Mouse (Mus musculus): ENCODE results near the gene Tor1b. TPM values are rescaled to one million over a fixed set of nuclear protein-coding genes. Genes with fewer than 3 reads are reported as not detected.
"Not testable (repeated sequence)": the region's sequence is repeated elsewhere in the genome, so short reads cannot be mapped to it uniquely, and the experiment has no call there.

The Tor1b gene
- polyA plus RNA-seq, 1 experiment from 2014 or later, result 20.1 TPM

DNA sequence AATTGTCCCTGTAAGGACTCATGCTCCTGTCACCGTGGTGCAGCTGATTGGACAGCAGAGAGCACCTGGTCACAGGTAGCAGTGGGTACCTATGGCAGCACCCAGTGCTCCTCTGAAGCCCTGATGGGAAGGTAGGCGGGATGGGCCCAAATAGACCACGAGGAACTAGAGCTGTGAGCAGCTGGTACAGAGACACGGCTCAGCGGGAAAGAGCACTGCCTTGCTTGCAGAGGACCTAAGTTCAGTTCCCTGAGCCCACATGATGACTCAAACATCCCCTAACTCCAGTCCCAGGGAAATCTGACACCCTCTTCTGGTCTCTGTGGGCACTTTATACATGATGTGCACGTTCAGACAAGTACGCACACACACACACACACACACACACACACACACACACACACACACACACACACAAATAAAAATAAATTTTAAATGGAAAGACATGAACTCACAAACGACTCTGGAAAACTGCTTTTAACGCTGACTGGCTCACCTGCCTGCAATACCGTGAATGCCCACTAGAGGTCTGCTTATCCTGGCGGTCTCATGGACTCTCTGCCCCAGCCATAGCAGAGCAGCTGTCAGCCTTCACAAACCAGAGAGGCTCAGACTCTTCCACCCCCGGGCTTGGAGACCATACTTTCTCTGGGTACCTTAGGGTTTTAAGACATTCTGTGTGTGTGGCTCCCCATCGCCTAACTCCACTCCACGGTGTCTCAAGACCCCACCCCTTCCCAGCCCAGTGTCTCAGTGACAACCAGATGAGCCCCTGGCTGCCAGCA is 24.7 kb upstream of the Tor1b start:
- H3K27ac ChIP-seq (replicated peaks), result peak overlapping the region; percentile 81
- 0 out of 2 replicates have a peak overlapping the region, but pooled peaks have one; percentile 4 for H3K9ac ChIP-seq (ENCODE audit: low read length)
- H3K36me3 ChIP-seq (ENCODE audit: control insufficient read depth, insufficient read depth, low read length), result no peaks in the 10 kb centered on the region
- no peak overlapping the region for H3K4me3 ChIP-seq (ENCODE audit: low read depth, low read length)
- TF ChIP-seq CTCF (IDR thresholded peaks at IDR 0.05; ENCODE audit: low read depth) (peak; percentile 92), EP300 (optimal IDR thresholded peaks at IDR 0.05) (no peak)
- 0 out of 2 replicates have a peak, but pooled peaks cover 2% of the 10 kb centered on the region for H3K4me1 ChIP-seq (replicated peaks; ENCODE audit: control insufficient read depth, insufficient read depth)
- no peak overlapping the region for H3K4me2 ChIP-seq (replicated peaks; ENCODE audit: low read depth)
- DNase-seq (ENCODE audit: low spot score) (peak; percentile 85), ATAC-seq (ENCODE audit: low FRiP score, low TSS enrichment) (peak; percentile 60)
- no peaks in the 10 kb centered on the region for H3K27me3 ChIP-seq (ENCODE audit: control insufficient read depth, insufficient read depth, low read length)
- 25% methylated on average over 14 of the region's 14 CpGs for WGBS
- no peaks in the 10 kb centered on the region for H3K9me3 ChIP-seq (ENCODE audit: control insufficient read depth, low read length)

DNA sequence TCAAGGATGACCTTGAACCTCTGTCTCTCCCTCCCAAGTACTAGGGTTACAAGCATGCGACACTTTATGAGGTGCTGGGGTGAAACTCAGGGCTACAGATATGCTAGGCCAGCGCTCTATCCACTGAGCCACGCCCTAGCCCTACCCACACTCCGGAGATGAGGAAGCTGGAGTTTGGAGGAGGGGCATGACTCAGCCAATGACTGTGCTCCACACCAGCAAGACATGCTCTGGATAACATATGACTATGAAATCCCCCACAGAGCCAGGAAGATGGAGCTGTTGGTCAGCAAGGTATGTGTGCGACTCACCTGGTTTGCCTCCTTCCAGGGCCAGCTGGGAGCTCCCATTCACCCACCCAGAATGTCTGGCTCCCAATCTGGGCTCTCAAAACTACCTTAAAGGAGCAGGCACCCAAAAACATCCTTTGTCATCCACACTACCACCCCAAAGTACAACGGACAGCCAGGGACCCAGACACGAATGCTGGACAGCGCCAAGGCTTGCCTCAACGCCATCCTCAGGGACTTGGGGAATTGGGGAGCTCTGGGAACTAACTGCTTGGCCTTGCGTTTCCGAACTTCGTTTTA is 23.8 kb upstream of the Tor1b start:
- Histone ChIP-seq H3K27ac (replicated peaks) (peak overlapping the region; percentile 81), H3K4me2 (replicated peaks; ENCODE audit: low read depth) (peak overlapping the region; percentile 59), H3K27me3 (ENCODE audit: control insufficient read depth, insufficient read depth, low read length) (no peaks in the 10 kb centered on the region), H3K9ac (ENCODE audit: low read length) (peak overlapping the region; percentile 39), H3K9me3 (ENCODE audit: control insufficient read depth, low read length) (no peaks in the 10 kb centered on the region), H3K4me3 (ENCODE audit: low read depth, low read length) (peak overlapping the region; percentile 32; the same call in 1 of the 2 replicates), H3K4me1 (replicated peaks; ENCODE audit: control insufficient read depth, insufficient read depth) (0 out of 2 replicates have a peak, but pooled peaks cover 2% of the 10 kb centered on the region), H3K36me3 (ENCODE audit: control insufficient read depth, insufficient read depth, low read length) (no peaks in the 10 kb centered on the region)
- ATAC-seq (ENCODE audit: low FRiP score, low TSS enrichment), result peak; percentile 87
- 18% methylated on average over 12 of the region's 12 CpGs for WGBS
- DNase-seq (ENCODE audit: low spot score), result peak; percentile 77
- no peak for TF ChIP-seq CTCF (IDR thresholded peaks at IDR 0.05; ENCODE audit: low read depth)
- TF ChIP-seq EP300 (optimal IDR thresholded peaks at IDR 0.05), result no peak

DNA sequence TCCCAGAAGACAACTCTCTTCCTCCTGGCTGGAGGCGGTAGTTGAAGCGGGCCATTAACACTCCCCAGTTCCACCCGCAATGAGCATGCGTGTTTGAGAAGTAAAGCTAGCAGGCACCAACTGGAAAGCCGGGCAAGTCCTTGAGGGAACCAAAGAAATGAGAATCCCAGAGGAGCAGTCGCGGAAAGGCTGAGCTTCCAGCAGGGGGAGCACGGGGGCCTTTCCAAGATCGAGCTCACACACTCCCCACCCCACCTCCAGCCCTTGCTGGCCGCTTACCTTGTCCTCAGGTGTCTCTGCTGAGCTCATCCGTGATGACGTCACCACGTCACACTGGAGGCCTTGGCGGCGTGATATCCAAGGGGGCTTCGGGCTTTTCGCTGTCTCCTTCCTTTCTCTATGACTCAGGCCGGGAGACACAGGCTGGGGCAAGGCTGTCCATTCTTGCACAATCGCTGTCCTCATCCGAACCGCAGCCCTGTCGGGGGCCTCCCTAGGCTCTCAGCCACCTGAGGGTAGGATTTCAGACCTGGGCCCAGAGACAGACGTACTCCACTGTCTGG is 23.2 kb upstream of the Tor1b start, which contains the start of gene Ptges:
Gene Ptges (minus strand): TSS at position 381 of the 563 bp plus-strand sequence.
- under 1% methylated on average over 23 of the region's 23 CpGs for WGBS
- Histone ChIP-seq H3K4me1 (replicated peaks; ENCODE audit: control insufficient read depth, insufficient read depth) (0 out of 2 replicates have a peak, but pooled peaks cover 2% of the 10 kb centered on the region), H3K4me3 (ENCODE audit: low read depth, low read length) (peak within 1 kb of the TSS; percentile 32), H3K9me3 (ENCODE audit: control insufficient read depth, low read length) (no peaks in the 10 kb centered on the region), H3K9ac (ENCODE audit: low read length) (peak within 1 kb of the TSS; percentile 39), H3K27ac (replicated peaks) (peak within 1 kb of the TSS; percentile 81), H3K4me2 (replicated peaks; ENCODE audit: low read depth) (peak within 1 kb of the TSS; percentile 59), H3K27me3 (ENCODE audit: control insufficient read depth, insufficient read depth, low read length) (no peaks in the 10 kb centered on the region), H3K36me3 (ENCODE audit: control insufficient read depth, insufficient read depth, low read length) (no peaks in the 10 kb centered on the region)
- TF ChIP-seq EP300 (optimal IDR thresholded peaks at IDR 0.05) (no peak), CTCF (IDR thresholded peaks at IDR 0.05; ENCODE audit: low read depth) (peak; percentile 81)
- ATAC-seq (ENCODE audit: low FRiP score, low TSS enrichment) (peak; percentile 69), DNase-seq (ENCODE audit: low spot score) (peak; percentile 88)

DNA sequence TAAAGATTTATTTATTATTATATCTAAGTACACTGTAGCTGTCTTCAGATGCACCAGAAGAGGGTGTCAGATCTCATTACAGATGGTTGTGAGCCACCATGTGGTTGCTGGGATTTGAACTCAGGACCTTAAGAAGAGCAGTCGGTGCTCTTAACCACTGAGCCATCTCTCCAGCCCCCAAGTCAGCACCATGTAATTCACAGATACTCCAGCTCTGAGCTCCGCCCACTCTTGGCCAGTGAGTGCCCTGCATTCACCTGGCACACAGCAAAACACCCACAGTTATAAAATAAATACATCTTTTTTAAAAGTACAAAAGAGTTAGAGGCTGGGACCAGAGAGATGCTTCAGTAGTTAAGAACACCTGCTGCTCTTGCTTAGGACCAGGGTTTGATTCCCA is 21.9 kb upstream of the Tor1b start:
- H3K9me3 ChIP-seq (ENCODE audit: control insufficient read depth, low read length); H3K4me3 ChIP-seq (ENCODE audit: low read depth, low read length); H3K36me3 ChIP-seq (ENCODE audit: control insufficient read depth, insufficient read depth, low read length); ATAC-seq (ENCODE audit: low FRiP score, low TSS enrichment); H3K27me3 ChIP-seq (ENCODE audit: control insufficient read depth, insufficient read depth, low read length); H3K9ac ChIP-seq (ENCODE audit: low read length); H3K4me2 ChIP-seq (replicated peaks; ENCODE audit: low read depth); DNase-seq (ENCODE audit: low spot score); H3K27ac ChIP-seq (replicated peaks); H3K4me1 ChIP-seq (replicated peaks; ENCODE audit: control insufficient read depth, insufficient read depth): not testable (repeated sequence)
- WGBS, result 89% methylated on average over 2 of the region's 2 CpGs

DNA sequence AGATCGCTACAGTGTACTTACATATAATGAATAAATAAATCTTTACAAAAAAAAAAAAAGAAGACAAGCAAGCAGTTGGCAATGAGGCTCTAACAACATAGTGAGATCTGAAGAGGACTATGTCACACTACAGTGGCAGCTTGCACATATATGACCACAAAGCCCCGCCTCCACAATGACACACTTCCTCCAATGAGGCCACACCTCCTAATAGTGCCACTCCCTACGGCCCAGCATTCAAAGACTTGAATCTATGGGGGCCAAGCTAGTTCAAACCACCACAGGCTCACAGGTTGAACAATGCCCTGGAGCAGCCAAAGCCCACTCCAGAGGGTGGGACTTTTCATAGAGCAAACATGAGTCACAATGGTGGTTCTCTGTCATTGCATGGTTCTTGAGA is 20.8 kb upstream of the Tor1b start:
- H3K9ac ChIP-seq (ENCODE audit: low read length), result no peak overlapping the region
- H3K4me1 ChIP-seq (replicated peaks; ENCODE audit: control insufficient read depth, insufficient read depth), result 0 out of 2 replicates have a peak, but pooled peaks cover 2% of the 10 kb centered on the region
- no peak; the same call in 1 of the 2 replicates for ATAC-seq (ENCODE audit: low FRiP score, low TSS enrichment)
- TF ChIP-seq EP300 (optimal IDR thresholded peaks at IDR 0.05) (no peak), CTCF (IDR thresholded peaks at IDR 0.05; ENCODE audit: low read depth) (no peak)
- no peak overlapping the region for H3K27ac ChIP-seq (replicated peaks)
- H3K36me3 ChIP-seq (ENCODE audit: control insufficient read depth, insufficient read depth, low read length), result no peaks in the 10 kb centered on the region
- no peaks in the 10 kb centered on the region for H3K9me3 ChIP-seq (ENCODE audit: control insufficient read depth, low read length)
- peak; percentile 45 for DNase-seq (ENCODE audit: low spot score)
- H3K4me3 ChIP-seq (ENCODE audit: low read depth, low read length), result no peak overlapping the region
- 79% methylated on average over 3 of the region's 3 CpGs for WGBS
- H3K27me3 ChIP-seq (ENCODE audit: control insufficient read depth, insufficient read depth, low read length), result no peaks in the 10 kb centered on the region
- no peak overlapping the region for H3K4me2 ChIP-seq (replicated peaks; ENCODE audit: low read depth)

Data from stomach, postnatal 0 days (tissue).